Mouse (Mus musculus) hindbrain, embryonic 15.5 days (tissue): ENCODE measurements at regions not wholly inside any gene's neighbourhood (a gene's known extent, or its start where the extent isn't known, plus 50 kb on each side); places are given as distances from the start of the nearest gene placed in this dataset.

Experiments used
- ATAC-seq: fragments of 200-750 bp; cut with Nextera tagmentation; 2 replicates; pipeline ENCODE4 v1.8.0; 2017; ENCODE audit warnings: low read depth, moderate number of reproducible peaks, moderate TSS enrichment; ENCODE audit not compliant: low FRiP score
- H3K27ac ChIP-seq: fragments of 300-500 bp; sonication (generic); replicated peaks from 2 replicates; pipeline ENCODE4 v1.5.1; 2015; ENCODE audit warnings: mild to moderate bottlenecking, inconsistent platforms
- H3K27me3 ChIP-seq: fragments of 300-500 bp; sonication (generic); 2 replicates; pipeline ENCODE4 v1.6.1; 2015; ENCODE audit warnings: control low read depth, inconsistent platforms
- H3K36me3 ChIP-seq: fragments of 300-500 bp; sonication (generic); 2 replicates; pipeline ENCODE4 v1.6.1; 2015; ENCODE audit warnings: control low read depth, inconsistent platforms
- H3K4me1 ChIP-seq: fragments of 300-500 bp; sonication (generic); replicated peaks from 2 replicates; pipeline ENCODE4 v1.6.1; 2015; ENCODE audit warnings: control low read depth, inconsistent platforms
- H3K4me2 ChIP-seq: fragments of 300-500 bp; sonication (generic); 2 replicates; pipeline ENCODE4 v1.6.1; 2015; ENCODE audit warnings: moderate library complexity, mild to moderate bottlenecking, inconsistent platforms
- H3K4me3 ChIP-seq: fragments of 300-500 bp; sonication (generic); 2 replicates; pipeline ENCODE4 v1.5.1; 2015; ENCODE audit warnings: mild to moderate bottlenecking, inconsistent platforms
- H3K9ac ChIP-seq: fragments of 300-500 bp; sonication (generic); 2 replicates; pipeline ENCODE4 v1.6.1; 2015; ENCODE audit warnings: inconsistent platforms
- H3K9me3 ChIP-seq: fragments of 300-500 bp; sonication (generic); 2 replicates; pipeline ENCODE4 v1.6.1; 2016; ENCODE audit warnings: control low read depth, inconsistent platforms
- WGBS: fragments of 180-500 bp; shearing (Covaris S2); methylation state at CpG from one replicate; pipeline ENCODE4 v1.1.7; 2015; 5-methylcytosine and 5-hydroxymethylcytosine counted together

GRCm38 (mm10) chr9:61633936-61634335, 261.8 kb downstream of the Tle3 start:
- Histone ChIP-seq H3K36me3 (no peaks in the 10 kb centered on the region), H3K9ac (no peak overlapping the region), H3K4me1 (no peaks in the 10 kb centered on the region), H3K27me3 (peaks cover 8% of the 10 kb centered on the region; the same call in 1 of the 2 replicates), H3K4me3 (no peak overlapping the region), H3K27ac (0 out of 2 replicates have a peak overlapping the region, but pooled peaks have one; percentile 3), H3K4me2 (no peak overlapping the region), H3K9me3 (no peaks in the 10 kb centered on the region)
- ATAC-seq: no peak
- 49% methylated on average over 9 of the region's 9 CpGs for WGBS

- H3K4me1 ChIP-seq: no peaks in the 10 kb centered on the region
- WGBS: 93% methylated on average over 3 of the region's 3 CpGs
- ATAC-seq: no peak
- H3K27ac ChIP-seq: no peak overlapping the region
- no peaks in the 10 kb centered on the region for H3K9me3 ChIP-seq
- H3K36me3 ChIP-seq: no peaks in the 10 kb centered on the region
- peaks cover 8% of the 10 kb centered on the region; the same call in 1 of the 2 replicates for H3K27me3 ChIP-seq
- H3K4me3 ChIP-seq: no peak overlapping the region
- H3K9ac ChIP-seq: no peak overlapping the region
- H3K4me2 ChIP-seq: no peak overlapping the region
These were observed 260.4 kb downstream of the Tle3 start for GRCm38 (mm10) chr9:61632602-61633001.

- H3K27ac ChIP-seq: no peak overlapping the region
- no peak overlapping the region for H3K9ac ChIP-seq
- H3K4me1 ChIP-seq: no peaks in the 10 kb centered on the region
- ATAC-seq: no peak
- H3K27me3 ChIP-seq: peaks cover 12% of the 10 kb centered on the region
- no peaks in the 10 kb centered on the region for H3K36me3 ChIP-seq
- no peak overlapping the region for H3K4me2 ChIP-seq
- H3K9me3 ChIP-seq: no peaks in the 10 kb centered on the region
- H3K4me3 ChIP-seq: no peak overlapping the region
- WGBS: 76% methylated on average over 7 of the region's 7 CpGs
These were observed 258.9 kb downstream of the Tle3 start for GRCm38 (mm10) chr9:61631097-61631496.

- 85% methylated on average over 6 of the region's 6 CpGs for WGBS
- H3K27ac ChIP-seq: no peak overlapping the region
- no peaks in the 10 kb centered on the region for H3K36me3 ChIP-seq
- no peak overlapping the region for H3K9ac ChIP-seq
- H3K4me3 ChIP-seq: no peak overlapping the region
- H3K4me1 ChIP-seq: peaks cover 9% of the 10 kb centered on the region
- no peak overlapping the region for H3K4me2 ChIP-seq
- H3K27me3 ChIP-seq: peaks cover 12% of the 10 kb centered on the region
- no peaks in the 10 kb centered on the region for H3K9me3 ChIP-seq
- no peak for ATAC-seq
These were observed 255.8 kb downstream of the Tle3 start for GRCm38 (mm10) chr9:61627801-61628574.

GRCm38 (mm10) chr9:61622933-61623332, 250.8 kb downstream of the Tle3 start:
- Histone ChIP-seq H3K27me3 (peaks cover 8% of the 10 kb centered on the region), H3K27ac (no peak overlapping the region), H3K4me2 (no peak overlapping the region), H3K36me3 (no peaks in the 10 kb centered on the region), H3K9ac (no peak overlapping the region), H3K4me1 (peaks cover 31% of the 10 kb centered on the region), H3K4me3 (no peak overlapping the region), H3K9me3 (no peaks in the 10 kb centered on the region)
- ATAC-seq: peak; percentile 83
- 13% methylated on average over 7 of the region's 7 CpGs for WGBS

GRCm38 (mm10) chr9:61621939-61622338, 249.8 kb downstream of the Tle3 start:
- H3K27me3 ChIP-seq: peaks cover 8% of the 10 kb centered on the region
- H3K4me2 ChIP-seq: no peak overlapping the region
- no peaks in the 10 kb centered on the region for H3K9me3 ChIP-seq
- WGBS: 72% methylated on average over 5 of the region's 5 CpGs
- ATAC-seq: no peak
- no peak overlapping the region for H3K27ac ChIP-seq
- H3K36me3 ChIP-seq: no peaks in the 10 kb centered on the region
- H3K9ac ChIP-seq: no peak overlapping the region
- H3K4me1 ChIP-seq: peaks cover 31% of the 10 kb centered on the region
- H3K4me3 ChIP-seq: no peak overlapping the region

- Histone ChIP-seq H3K27me3 (peaks cover 3% of the 10 kb centered on the region), H3K4me1 (peaks cover 31% of the 10 kb centered on the region), H3K4me3 (no peak overlapping the region), H3K36me3 (no peaks in the 10 kb centered on the region), H3K9ac (no peak overlapping the region), H3K9me3 (no peaks in the 10 kb centered on the region), H3K4me2 (no peak overlapping the region), H3K27ac (no peak overlapping the region)
- ATAC-seq: no peak
- 56% methylated on average over 2 of the region's 2 CpGs for WGBS
These were observed 248.6 kb downstream of the Tle3 start for GRCm38 (mm10) chr9:61620786-61621185.

- H3K36me3 ChIP-seq: no peaks in the 10 kb centered on the region
- 28% methylated on average over 4 of the region's 4 CpGs for WGBS
- H3K4me2 ChIP-seq: no peak overlapping the region
- H3K4me3 ChIP-seq: no peak overlapping the region
- peaks cover 3% of the 10 kb centered on the region for H3K27me3 ChIP-seq
- H3K4me1 ChIP-seq: peaks cover 31% of the 10 kb centered on the region
- H3K27ac ChIP-seq: no peak overlapping the region
- H3K9me3 ChIP-seq: no peaks in the 10 kb centered on the region
- no peak overlapping the region for H3K9ac ChIP-seq
- no peak for ATAC-seq
These were observed 247.9 kb downstream of the Tle3 start for GRCm38 (mm10) chr9:61620105-61620504.

GRCm38 (mm10) chr9:61618510-61619249, 246.5 kb downstream of the Tle3 start:
- no peaks in the 10 kb centered on the region for H3K9me3 ChIP-seq
- H3K4me1 ChIP-seq: peaks cover 25% of the 10 kb centered on the region
- H3K36me3 ChIP-seq: no peaks in the 10 kb centered on the region
- no peak for ATAC-seq
- WGBS: 30% methylated on average over 12 of the region's 12 CpGs
- no peak overlapping the region for H3K4me3 ChIP-seq
- peaks cover 3% of the 10 kb centered on the region for H3K27me3 ChIP-seq
- no peak overlapping the region for H3K4me2 ChIP-seq
- H3K9ac ChIP-seq: no peak overlapping the region
- H3K27ac ChIP-seq: no peak overlapping the region

GRCm38 (mm10) chr9:61617979-61618378, 245.8 kb downstream of the Tle3 start:
- no peak overlapping the region for H3K4me2 ChIP-seq
- no peak for ATAC-seq
- H3K4me1 ChIP-seq: peaks cover 21% of the 10 kb centered on the region
- H3K9ac ChIP-seq: no peak overlapping the region
- no peak overlapping the region for H3K27ac ChIP-seq
- H3K36me3 ChIP-seq: no peaks in the 10 kb centered on the region
- H3K9me3 ChIP-seq: no peaks in the 10 kb centered on the region
- no peak overlapping the region for H3K4me3 ChIP-seq
- peaks cover 3% of the 10 kb centered on the region for H3K27me3 ChIP-seq
- 72% methylated on average over 8 of the region's 8 CpGs for WGBS

- Histone ChIP-seq H3K27me3 (peaks cover 3% of the 10 kb centered on the region), H3K4me3 (no peak overlapping the region), H3K9me3 (no peaks in the 10 kb centered on the region), H3K27ac (no peak overlapping the region), H3K4me2 (no peak overlapping the region), H3K9ac (no peak overlapping the region), H3K36me3 (no peaks in the 10 kb centered on the region), H3K4me1 (peaks cover 10% of the 10 kb centered on the region; the same call in 1 of the 2 replicates)
- WGBS: 47% methylated on average over 4 of the region's 4 CpGs
- ATAC-seq: no peak
These were observed 243.4 kb downstream of the Tle3 start for GRCm38 (mm10) chr9:61615556-61615955.

GRCm38 (mm10) chr9:61607576-61607975, 235.4 kb downstream of the Tle3 start:
- WGBS: 84% methylated on average over 5 of the region's 5 CpGs
- Histone ChIP-seq H3K9me3 (no peaks in the 10 kb centered on the region), H3K27ac (no peak overlapping the region), H3K4me3 (no peak overlapping the region), H3K4me1 (peaks cover 10% of the 10 kb centered on the region), H3K9ac (no peak overlapping the region), H3K4me2 (no peak overlapping the region), H3K36me3 (no peaks in the 10 kb centered on the region), H3K27me3 (0 out of 2 replicates have a peak, but pooled peaks cover 3% of the 10 kb centered on the region)
- ATAC-seq: no peak
